Mouse (Mus musculus) adipocyte (in vitro differentiated cells): ENCODE results near the gene P2rx4.

Source experiments
- DNase-seq: peaks from one replicate; pipeline ENCODE4 v3.0.0-alpha.2; 2016; ENCODE audit warnings: low spot score

P2rx4 gene

DNA sequence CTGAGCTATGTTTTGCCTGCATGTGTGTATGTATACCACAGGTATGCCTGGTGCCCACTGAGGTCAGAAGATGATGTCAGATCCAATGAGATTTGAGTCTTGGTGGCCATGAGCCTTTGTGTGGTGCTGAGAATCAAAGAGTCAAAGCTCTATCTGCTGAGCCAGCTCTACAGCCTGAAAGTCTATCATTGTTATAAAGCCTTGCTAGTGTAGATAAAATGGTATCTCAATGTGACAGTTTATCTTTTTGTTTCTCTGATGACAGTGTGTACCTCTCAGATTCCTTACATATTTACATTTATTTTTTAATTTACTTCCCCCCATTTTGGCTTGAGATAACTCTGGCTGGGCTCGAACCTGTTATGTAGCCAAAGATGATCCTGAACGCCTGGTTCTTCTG lies 3.8 kb upstream of the P2rx4 start:
- DNase-seq, result no peak

DNA sequence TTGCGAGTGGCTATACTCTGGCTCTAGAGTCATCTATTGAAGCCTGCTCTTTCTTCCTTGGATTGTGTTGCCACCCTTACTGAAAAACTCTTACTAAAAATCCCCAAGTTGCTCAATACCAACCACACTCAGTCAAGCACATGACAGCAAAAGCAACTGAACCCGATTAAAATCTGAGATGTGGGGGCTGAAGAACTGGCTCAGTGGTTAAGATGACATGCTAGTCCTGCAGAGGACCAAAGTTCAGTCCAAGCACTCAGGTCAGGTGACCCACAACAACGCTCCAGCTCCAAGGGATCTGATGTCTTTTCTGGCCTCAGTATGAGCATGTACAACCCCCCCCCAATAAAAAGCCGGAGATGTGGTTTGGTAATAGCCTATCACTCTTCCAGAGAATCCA lies 2.8 kb upstream of the P2rx4 start:
- DNase-seq, result peak; percentile 44

DNA sequence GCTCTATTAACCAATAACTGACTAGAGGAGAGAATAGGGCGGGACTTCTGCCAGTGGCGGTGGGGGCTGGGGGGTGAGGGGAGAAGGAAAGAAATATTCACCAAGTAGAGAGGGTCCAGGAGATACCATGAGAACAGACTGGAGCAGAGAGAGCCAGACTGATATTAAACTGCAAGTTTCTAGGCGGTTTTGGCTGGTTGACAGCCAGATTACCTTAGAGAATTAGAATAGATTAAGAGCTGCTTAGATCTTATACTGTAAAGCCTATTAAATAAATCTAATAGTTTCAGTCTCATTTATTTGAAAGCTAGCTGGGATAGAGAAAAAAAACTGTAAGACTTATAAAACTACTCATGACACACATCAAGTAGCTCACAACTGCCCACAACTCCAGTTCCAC lies 2.2 kb upstream of the P2rx4 start:
- DNase-seq, result no peak

DNA sequence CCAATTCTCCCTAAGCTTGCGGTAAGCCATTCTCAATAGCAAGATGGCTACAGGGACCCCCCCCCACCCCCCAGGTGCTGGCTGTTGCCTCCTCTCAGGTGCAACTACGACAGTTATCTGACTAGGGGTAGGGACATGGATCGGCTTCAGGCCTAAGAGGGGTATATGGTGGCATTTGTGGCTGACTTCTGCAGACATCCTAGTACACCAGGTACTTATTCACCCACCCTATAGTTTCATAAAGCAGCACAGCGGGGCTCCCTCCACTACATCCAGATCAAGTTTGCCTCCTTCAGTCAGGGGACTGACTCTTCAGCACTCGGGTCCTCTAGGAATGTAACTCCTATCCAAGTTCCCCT lies 448 bp upstream of the P2rx4 start:
- no peak for DNase-seq

DNA sequence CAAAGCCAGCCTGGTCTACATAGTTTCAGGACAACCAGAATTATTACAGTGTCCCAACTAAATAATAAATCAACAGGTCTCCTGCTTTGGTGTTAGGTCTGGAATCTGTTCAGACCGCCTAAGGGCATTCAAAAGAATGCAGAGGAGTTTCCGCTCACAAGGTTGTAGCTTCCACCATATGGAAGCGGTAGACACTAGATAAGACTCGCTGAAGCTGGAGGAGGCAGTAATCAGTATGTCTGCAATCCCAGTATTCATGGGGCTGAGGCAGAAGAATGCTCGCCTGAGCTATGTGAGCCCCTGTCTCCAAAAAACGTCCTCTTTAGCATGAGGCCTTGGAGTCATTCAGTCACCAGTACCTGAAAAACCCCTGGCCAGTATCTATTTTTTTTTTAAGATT lies 1.5 kb downstream of the P2rx4 start:
- no peak for DNase-seq

GRCm38 (mm10) chr5:122715723-122716122 lies 8.4 kb downstream of the P2rx4 start:
- no peak for DNase-seq

DNA sequence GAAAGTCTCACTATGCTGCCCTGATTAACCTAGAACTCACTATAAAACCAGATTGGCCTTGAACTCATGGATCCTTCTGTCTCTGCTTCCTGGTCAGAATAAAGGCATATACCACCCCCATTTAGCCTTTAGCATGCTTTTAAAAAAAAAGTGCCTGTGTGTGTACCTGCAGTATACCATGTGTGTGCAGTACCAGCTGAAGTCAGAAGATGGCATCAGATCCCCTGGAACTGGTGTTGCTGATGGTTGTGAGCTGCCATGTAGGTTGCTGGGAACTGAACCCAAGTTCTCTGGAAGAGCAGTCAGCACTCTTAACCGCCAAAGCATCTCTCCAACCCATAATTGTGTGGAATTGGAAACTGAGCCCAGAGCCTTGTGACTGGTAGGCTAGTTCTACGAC lies 9.4 kb downstream of the P2rx4 start:
- no peak for DNase-seq

- no peak for DNase-seq
Measured at GRCm38 (mm10) chr5:122718400-122718799, 11.1 kb downstream of the P2rx4 start.

DNA sequence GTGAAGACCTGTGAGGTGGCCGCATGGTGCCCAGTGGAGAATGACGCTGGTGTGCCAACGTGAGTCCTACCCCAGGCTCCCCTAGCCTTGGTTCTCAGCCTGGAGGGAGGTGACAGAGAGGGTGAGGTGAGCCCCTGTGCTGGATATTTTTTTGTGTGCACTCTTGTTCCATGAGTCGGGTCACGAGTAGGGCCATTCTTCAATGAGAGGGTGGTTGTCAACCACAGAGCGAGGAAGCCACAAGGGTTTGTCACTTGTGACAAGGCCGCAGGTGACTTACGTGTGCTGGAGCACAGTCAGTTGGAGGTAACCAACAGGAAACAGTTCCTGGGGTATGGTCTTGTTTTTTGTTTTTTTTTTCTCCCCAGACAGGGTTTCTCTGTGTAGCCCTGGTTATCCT lies 11.8 kb downstream of the P2rx4 start:
- DNase-seq, result no peak

DNA sequence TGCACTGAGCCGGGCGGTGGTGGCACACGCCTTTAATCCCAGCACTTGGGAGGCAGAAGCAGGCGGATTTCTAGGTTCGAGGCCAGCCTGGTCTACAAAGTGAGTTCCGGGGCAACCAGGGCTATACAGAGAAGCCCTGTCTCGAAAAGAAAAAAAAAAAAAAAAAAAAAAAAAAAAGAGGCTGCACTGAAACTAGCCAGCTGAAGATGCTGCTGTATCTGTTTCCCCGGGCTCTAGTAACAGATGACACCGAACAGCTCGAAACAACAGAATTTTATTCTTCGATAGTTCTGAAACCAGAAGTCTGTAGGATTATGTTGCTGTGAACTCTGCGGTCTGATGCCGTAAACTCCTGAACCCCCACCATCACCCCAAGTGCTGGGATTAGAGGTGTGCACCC lies 18.1 kb downstream of the P2rx4 start:
- DNase-seq, result no peak

DNA sequence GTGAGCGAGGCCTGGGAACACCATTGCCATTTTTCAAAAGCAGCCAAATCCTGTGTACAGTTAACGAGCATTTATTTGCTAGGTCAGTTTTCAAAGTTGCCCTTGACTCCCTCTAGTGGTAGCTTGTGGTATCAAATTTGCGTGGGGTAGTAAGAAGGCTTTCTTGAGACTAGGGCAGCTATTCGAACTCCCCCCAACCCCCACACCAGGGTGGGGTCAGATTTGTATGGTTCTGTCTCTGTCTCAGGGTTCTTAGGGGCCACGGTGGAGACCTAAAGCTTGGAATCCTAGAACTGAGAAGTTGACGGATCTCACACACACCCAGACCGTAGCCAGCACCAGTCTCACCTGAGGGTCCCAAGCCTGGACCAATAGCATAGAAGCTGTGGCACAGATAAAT lies 18.7 kb downstream of the P2rx4 start:
- DNase-seq, result peak; percentile 80

- no peak for DNase-seq
Measured at GRCm38 (mm10) chr5:122726595-122726994, 19.3 kb downstream of the P2rx4 start.

GRCm38 (mm10) chr5:122727096-122727495 lies 19.8 kb downstream of the P2rx4 start:
- DNase-seq, result no peak

- DNase-seq, result no peak
Measured at GRCm38 (mm10) chr5:122730776-122731175, 23.4 kb downstream of the P2rx4 start.

GRCm38 (mm10) chr5:122731321-122731720 lies 24.0 kb downstream of the P2rx4 start:
- DNase-seq, result peak; percentile 58

GRCm38 (mm10) chr5:122731991-122732673 lies 24.8 kb downstream of the P2rx4 start:
- DNase-seq, result peak; percentile 33

DNA sequence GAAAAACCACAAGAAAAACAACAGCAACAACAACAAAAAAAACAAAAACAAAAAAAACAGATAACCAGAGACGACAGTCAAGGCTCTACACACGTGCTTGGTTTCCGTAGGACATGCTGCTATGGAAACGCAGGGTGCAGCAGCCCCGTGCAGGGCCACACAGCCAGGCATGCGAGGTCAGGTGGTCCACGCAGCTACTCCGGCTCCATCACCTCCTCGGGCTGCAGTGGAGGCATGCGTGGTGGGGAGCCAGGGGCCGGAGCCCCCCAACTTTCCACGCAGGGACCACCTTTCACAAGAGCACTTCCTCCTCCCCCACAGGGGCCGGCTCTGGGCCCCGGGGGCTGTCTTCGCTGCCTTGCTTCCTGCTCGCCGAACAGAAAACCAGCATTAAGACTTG lies 26.5 kb downstream of the P2rx4 start:
- DNase-seq, result no peak

DNA sequence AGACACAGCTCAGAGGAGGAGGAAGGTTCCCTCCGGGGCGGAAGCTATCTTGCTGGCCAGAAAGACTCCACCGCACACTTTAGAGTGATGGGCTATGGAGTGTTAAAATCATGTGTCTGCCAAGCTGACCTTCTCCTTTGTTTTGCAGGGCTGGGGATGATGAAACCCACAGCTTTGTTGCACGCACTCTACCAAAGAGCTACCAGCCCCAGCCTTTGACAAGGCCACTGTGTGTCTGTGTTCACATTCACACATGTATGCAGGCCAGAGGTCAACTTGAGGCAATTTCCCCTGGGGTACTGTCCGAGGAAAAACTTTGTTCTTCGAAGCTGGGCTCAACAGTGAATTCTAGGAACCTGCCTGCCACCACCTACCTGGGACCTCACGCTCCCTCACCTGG lies 28.5 kb downstream of the P2rx4 start:
- peak; percentile 54 for DNase-seq

DNA sequence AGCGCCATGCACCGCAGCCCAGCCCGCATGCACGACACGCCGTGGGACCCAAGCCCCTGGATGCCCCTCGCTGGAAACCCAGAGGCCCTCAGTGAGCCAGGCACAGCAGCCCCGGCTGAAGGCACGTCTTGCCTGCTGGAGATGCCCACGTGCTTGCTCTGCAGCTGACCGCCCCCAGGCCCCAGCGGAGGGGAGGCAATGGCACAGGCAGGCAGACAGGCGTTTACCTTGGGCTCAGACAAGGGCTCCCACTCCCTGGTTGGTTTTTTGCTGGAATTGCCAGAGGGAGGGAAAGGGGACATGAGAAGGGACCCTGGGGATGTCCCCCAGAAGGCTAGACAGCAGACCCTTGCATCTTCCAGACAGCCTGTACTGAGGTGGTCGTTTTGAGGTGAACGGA lies 29.4 kb downstream of the P2rx4 start:
- DNase-seq, result no peak

GRCm38 (mm10) chr5:122743880-122744422 lies 36.6 kb downstream of the P2rx4 start:
- no peak for DNase-seq

DNA sequence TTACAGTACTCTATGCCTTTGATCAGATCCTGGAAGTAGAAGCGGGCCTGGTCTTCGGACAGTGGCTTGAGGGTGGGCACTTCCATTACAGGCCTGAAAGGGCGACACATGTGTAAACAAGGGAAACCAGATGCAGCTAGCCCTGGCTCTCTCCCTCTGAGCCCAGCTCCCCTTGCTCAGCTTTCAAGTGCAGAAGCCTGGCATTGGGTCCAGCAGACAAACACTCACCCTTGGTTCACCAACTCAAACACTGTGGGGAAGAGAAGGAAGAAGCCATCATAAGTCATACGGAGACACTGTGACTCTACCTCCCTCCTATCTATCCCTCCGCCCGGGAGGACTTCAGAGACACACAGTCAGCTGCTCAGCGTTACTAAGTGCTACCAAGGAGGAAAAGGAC lies 40.6 kb downstream of the P2rx4 start:
- DNase-seq, result no peak

- DNase-seq, result no peak
Measured at GRCm38 (mm10) chr5:122754477-122754876, 47.1 kb downstream of the P2rx4 start.

GRCm38 (mm10) chr5:122755620-122756019 lies 48.3 kb downstream of the P2rx4 start:
- DNase-seq, result no peak

DNA sequence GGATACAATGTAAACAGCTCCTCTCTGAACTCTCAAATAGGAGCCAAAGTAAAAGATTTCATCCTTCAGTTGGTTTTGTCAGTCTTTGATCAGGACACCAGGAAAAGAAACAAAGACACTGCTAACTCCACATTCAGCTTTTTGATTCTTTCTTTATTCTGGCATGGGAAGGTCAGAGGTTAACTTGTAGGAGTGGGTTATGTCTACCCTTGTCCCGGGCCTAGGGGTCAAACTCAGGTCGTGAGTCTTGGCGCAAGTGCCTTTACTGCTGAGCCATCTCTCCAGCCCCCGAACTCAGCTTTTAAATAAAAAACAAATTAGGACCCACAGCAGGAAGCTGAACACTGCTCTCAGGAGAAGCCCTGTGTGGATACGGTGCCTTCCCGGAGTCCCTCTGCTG lies 48.8 kb downstream of the P2rx4 start:
- DNase-seq, result no peak
